Mouse (Mus musculus) bone marrow macrophage, adult 2 months (primary cell): ENCODE measurements around the gene Gng3.

Experiments used
- CTCF ChIP-seq: IDR thresholded peaks from 2 replicates; pipeline ENCODE4 v1.5.1; 2012; ENCODE audit warnings: low read depth, mild to moderate bottlenecking, low read length, moderate library complexity
- POLR2A ChIP-seq: IDR thresholded peaks from 2 replicates; pipeline ENCODE4 v1.6.1; 2012; ENCODE audit warnings: mild to moderate bottlenecking, low read depth, low read length, borderline replicate concordance

DNA sequence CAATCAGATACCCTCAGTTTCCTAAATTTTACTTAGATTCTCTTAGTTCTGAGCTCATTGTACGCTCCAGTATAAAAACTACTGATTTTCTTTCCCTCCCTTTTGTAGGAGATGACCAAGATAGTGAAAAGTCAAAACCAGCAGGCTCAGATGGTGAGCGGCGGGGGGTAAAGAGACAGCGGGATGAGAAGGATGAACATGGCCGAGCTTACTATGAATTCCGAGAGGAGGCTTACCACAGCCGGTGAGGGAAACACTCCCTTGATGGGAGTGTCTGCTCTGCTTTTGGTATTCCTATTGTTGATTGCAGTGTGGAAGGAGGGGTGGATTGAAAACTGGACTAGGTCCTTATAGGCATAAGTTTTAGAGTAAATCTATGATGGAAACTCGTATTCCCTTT lies 16.3 kb downstream of the Gng3 start:
- TF ChIP-seq POLR2A (no peak), CTCF (no peak)
